Mouse (Mus musculus) forebrain, embryonic 11.5 days (tissue): ENCODE data around the gene Alppl2. TPM values are rescaled to one million over a fixed set of nuclear protein-coding genes. Genes with fewer than 3 reads are reported as not detected.

Source experiments
- ATAC-seq: fragments of 200-750 bp; cut with Nextera tagmentation; replicated peaks from 2 replicates; pipeline ENCODE4 v1.8.0; 2017; ENCODE audit warnings: moderate TSS enrichment; ENCODE audit not compliant: low FRiP score
- DNase-seq: peaks from one replicate; pipeline ENCODE4 v3.0.0-alpha.2; 2017; ENCODE audit warnings: low spot score
- H3K27ac ChIP-seq: fragments of 300-500 bp; sonication (generic); 2 replicates; pipeline ENCODE4 v1.5.1; 2014; ENCODE audit warnings: low read depth, low read length
- H3K27me3 ChIP-seq: fragments of 300-500 bp; sonication (generic); 2 replicates; pipeline ENCODE4 v1.6.1; 2014; ENCODE audit warnings: mild to moderate bottlenecking, low read length, mixed read lengths; ENCODE audit not compliant: control insufficient read depth, insufficient read depth
- H3K36me3 ChIP-seq: fragments of 300-500 bp; sonication (generic); 2 replicates; pipeline ENCODE4 v1.6.1; 2014; ENCODE audit warnings: mild to moderate bottlenecking, low read length, moderate library complexity, mixed read lengths; ENCODE audit not compliant: control insufficient read depth, insufficient read depth
- H3K4me1 ChIP-seq: fragments of 300-500 bp; sonication (generic); replicated peaks from 2 replicates; pipeline ENCODE4 v1.6.1; 2014; ENCODE audit warnings: low read length, mixed read lengths; ENCODE audit not compliant: control insufficient read depth, insufficient read depth
- H3K4me2 ChIP-seq: fragments of 300-500 bp; sonication (generic); 2 replicates; pipeline ENCODE4 v1.6.1; 2014; ENCODE audit warnings: low read depth, mild to moderate bottlenecking, low read length, moderate library complexity, mixed read lengths; ENCODE audit not compliant: severe bottlenecking
- H3K4me3 ChIP-seq: fragments of 300-500 bp; sonication (generic); 2 replicates; pipeline ENCODE4 v1.5.1; 2014; ENCODE audit warnings: low read depth, low read length
- H3K9ac ChIP-seq: fragments of 300-500 bp; sonication (generic); 2 replicates; pipeline ENCODE4 v1.6.1; 2014; ENCODE audit warnings: low read length
- H3K9me3 ChIP-seq: fragments of 300-500 bp; sonication (generic); 2 replicates; pipeline ENCODE4 v1.6.1; 2016; ENCODE audit warnings: low read length, mixed read lengths; ENCODE audit not compliant: control insufficient read depth
- WGBS: fragments of 180-500 bp; shearing (Covaris S2); extraction: QIAGEN DNeasy Blood & Tissue Kit; methylation state at CpG from one replicate; pipeline ENCODE4 v1.1.7; 2014; 5-methylcytosine and 5-hydroxymethylcytosine counted together
- polyA plus RNA-seq: library from polyadenylated mRNA; unstranded; fragments of >200 nt; fragmentation: Nextera tagmentation; extraction: Ambion mirVana; gene quantifications from 2 replicates; pipeline ENCODE4 v1.2.1, GENCODE M21; 2014

Gene Alppl2
- polyA plus RNA-seq, 1 experiment from 2014 or later, result not detected

DNA sequence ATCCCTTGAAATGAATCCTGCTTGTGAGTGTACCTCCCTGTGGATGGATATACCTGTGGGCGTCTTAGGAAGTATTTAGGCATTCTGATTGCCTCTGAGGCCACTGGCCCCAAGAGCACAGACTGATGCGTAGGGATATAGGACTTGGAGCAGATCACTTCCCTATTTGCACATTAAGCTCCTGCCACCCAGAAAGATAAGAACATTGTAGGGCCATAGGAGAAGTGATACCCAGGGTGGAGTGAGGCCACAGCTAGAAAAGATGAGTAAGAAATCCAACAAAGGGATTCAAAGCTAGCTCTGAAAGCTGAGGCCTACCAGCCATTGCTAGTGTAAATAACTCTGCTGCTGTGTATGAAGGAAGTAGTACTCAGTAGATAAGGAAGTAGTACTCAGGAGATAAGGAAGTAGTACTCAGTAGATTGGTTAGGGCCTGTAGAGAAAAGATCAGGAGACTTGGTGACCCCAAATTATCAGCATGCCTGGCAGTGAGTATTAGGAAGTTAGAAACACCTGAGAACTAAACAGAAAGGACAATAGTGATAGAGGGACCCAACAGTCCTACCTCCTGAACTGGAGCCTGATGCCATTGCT, 51.2 kb downstream of the Alppl2 start:
- no peak overlapping the region for H3K4me2 ChIP-seq
- no peak for DNase-seq
- H3K27ac ChIP-seq, result no peak overlapping the region
- H3K4me1 ChIP-seq, result peaks cover 16% of the 10 kb centered on the region
- no peaks in the 10 kb centered on the region for H3K9me3 ChIP-seq
- no peak overlapping the region for H3K4me3 ChIP-seq
- no peak overlapping the region for H3K9ac ChIP-seq
- ATAC-seq, result no peak
- WGBS, result 87% methylated on average over 2 of the region's 2 CpGs
- H3K27me3 ChIP-seq, result no peaks in the 10 kb centered on the region
- no peaks in the 10 kb centered on the region for H3K36me3 ChIP-seq

Other genes starting within 250 kb of the Alppl2 start
- not detected in 2 replicates for gene Alpi, start 11.7 kb upstream of the Alppl2 start, polyA plus RNA-seq
- not detected in 2 replicates for gene Akp3, start 35.0 kb upstream of the Alppl2 start, polyA plus RNA-seq
- 5.4 and 6.2 TPM in 2 replicates for gene Ecel1, start 66.6 kb upstream of the Alppl2 start, polyA plus RNA-seq
- not detected in 2 replicates for gene Prss56, start 93.4 kb upstream of the Alppl2 start, polyA plus RNA-seq
- 0.07 TPM in 1 of 2 replicates, not detected in the other for gene Chrnd, start 100.7 kb upstream of the Alppl2 start, polyA plus RNA-seq
- 0.23 TPM in 1 of 2 replicates, not detected in the other for gene Chrng, start 114.7 kb upstream of the Alppl2 start, polyA plus RNA-seq
- gene Eif4e2, start 124.0 kb upstream of the Alppl2 start, polyA plus RNA-seq, result 138 and 141 TPM in 2 replicates
- gene Efhd1, start 174.4 kb upstream of the Alppl2 start, polyA plus RNA-seq, result 2.2 and 2.6 TPM in 2 replicates
- 53.1 and 55.8 TPM in 2 replicates for gene Gigyf2, start 237.1 kb upstream of the Alppl2 start, polyA plus RNA-seq